Comparison of ENCODE assay signal across 18 mouse cellular contexts in genomic region chr10:126748696-126749466, GRCm38 (mm10).
DNase-seq lines count a peak whose midpoint lies in the region; ATAC-seq and TF ChIP-seq lines count a peak whose summit lies in the region.
"Had no signal": no experiment of that assay in that cellular context is flagged by ENCODE, and none has a peak within 500 bp of the region (broad histone marks: within the 10 kb centered on the region; RNA-seq: fewer than 3 reads in every experiment).

No protein-coding gene starts in this region.

- no peaks in the 10 kb centered on the region for H3K36me3 ChIP-seq in forebrain, embryonic 12.5 days (replicated peaks)
- no peaks in the 10 kb centered on the region for H3K36me3 ChIP-seq in forebrain, embryonic 10.5 days (replicated peaks)
- H3K36me3 ChIP-seq in lung, embryonic 14.5 days (ENCODE audit: insufficient read depth) = no peaks in the 10 kb centered on the region
- H3K36me3 ChIP-seq in neural tube, embryonic 14.5 days (ENCODE audit: control insufficient read depth, insufficient read depth, low read length) = no peaks in the 10 kb centered on the region
- H3K36me3 ChIP-seq: embryonic facial prominence, embryonic 12.5 days; limb, embryonic 10.5 days; liver, embryonic 13.5 days had no signal

- H3K9me3 ChIP-seq in forebrain, embryonic 12.5 days = no peaks in the 10 kb centered on the region
- H3K9me3 ChIP-seq in forebrain, embryonic 10.5 days = peaks cover 4% of the 10 kb centered on the region; the same call in 1 of the 2 replicates
- no peaks in the 10 kb centered on the region for H3K9me3 ChIP-seq in lung, embryonic 14.5 days (ENCODE audit: low read depth, low read length)
- H3K9me3 ChIP-seq in neural tube, embryonic 14.5 days (ENCODE audit: control insufficient read depth, low read length) = no peaks in the 10 kb centered on the region
- H3K9me3 ChIP-seq: embryonic facial prominence, embryonic 12.5 days; limb, embryonic 10.5 days had no signal

- no peak for TF ChIP-seq CTCF in lung, embryonic 14.5 days (IDR thresholded peaks at IDR 0.05; ENCODE audit: low read depth)

- H3K27me3 ChIP-seq in forebrain, embryonic 12.5 days = no peaks in the 10 kb centered on the region
- H3K27me3 ChIP-seq in forebrain, embryonic 10.5 days (ENCODE audit: poor library complexity, severe bottlenecking) = no peaks in the 10 kb centered on the region
- H3K27me3 ChIP-seq in lung, embryonic 14.5 days (ENCODE audit: insufficient read depth, low read length) = no peaks in the 10 kb centered on the region
- H3K27me3 ChIP-seq in neural tube, embryonic 14.5 days (ENCODE audit: control insufficient read depth, insufficient read depth, low read length) = no peaks in the 10 kb centered on the region
- H3K27me3 ChIP-seq: CH12.LX; embryonic facial prominence, embryonic 12.5 days; liver, embryonic 13.5 days had no signal

- no peak overlapping the region for H3K9ac ChIP-seq in forebrain, embryonic 12.5 days
- no peak overlapping the region for H3K9ac ChIP-seq in lung, embryonic 14.5 days
- H3K9ac ChIP-seq in neural tube, embryonic 14.5 days (replicated peaks; ENCODE audit: low read depth, low read length) = no peak overlapping the region
- H3K9ac ChIP-seq: embryonic facial prominence, embryonic 12.5 days; liver, embryonic 13.5 days had no signal

- no peak for DNase-seq in forebrain, embryonic 10.5 days (ENCODE audit: extremely low spot score, low spot score)
- DNase-seq in lung, embryonic 14.5 days = peak; percentile 6
- no peak for DNase-seq in lung, postnatal 36 days
- peak; percentile 80 for DNase-seq in mesoderm, embryonic 11.5 days (ENCODE audit: low read depth, low spot score)
- DNase-seq in right cerebral cortex, postnatal 4 days = no peak
- DNase-seq: adrenal gland, postnatal 25 days; cerebellum, postnatal 14 days; heart, adult 2 months; kidney, postnatal 36 days; liver, embryonic 13.5 days; lung, postnatal 14 days; right cerebral cortex, postnatal 25 days had no signal

- H3K27ac ChIP-seq in forebrain, embryonic 12.5 days = no peak overlapping the region
- H3K27ac ChIP-seq in forebrain, embryonic 10.5 days = no peak overlapping the region
- H3K27ac ChIP-seq in lung, embryonic 14.5 days (ENCODE audit: low read depth) = no peak overlapping the region
- H3K27ac ChIP-seq in neural tube, embryonic 14.5 days (ENCODE audit: low read depth, low read length) = no peak overlapping the region
- H3K27ac ChIP-seq: embryonic facial prominence, embryonic 12.5 days; heart, adult 2 months; limb, embryonic 10.5 days; liver, embryonic 13.5 days had no signal

- H3K4me3 ChIP-seq in forebrain, embryonic 12.5 days (replicated peaks) = no peak overlapping the region
- no peak overlapping the region for H3K4me3 ChIP-seq in forebrain, embryonic 10.5 days
- no peak overlapping the region for H3K4me3 ChIP-seq in lung, embryonic 14.5 days (ENCODE audit: low read depth, low read length)
- no peak overlapping the region for H3K4me3 ChIP-seq in neural tube, embryonic 14.5 days (ENCODE audit: low read depth, low read length)
- H3K4me3 ChIP-seq: embryonic facial prominence, embryonic 12.5 days; heart, adult 2 months; limb, embryonic 10.5 days; liver, embryonic 13.5 days had no signal

- 63% methylated on average over 17 of the region's 17 CpGs for WGBS in forebrain, embryonic 12.5 days
- WGBS in forebrain, embryonic 10.5 days = 86% methylated on average over 17 of the region's 17 CpGs
- 45% methylated on average over 17 of the region's 17 CpGs for WGBS in lung, embryonic 14.5 days
- 15% methylated on average over 17 of the region's 17 CpGs for WGBS in neural tube, embryonic 14.5 days

- no peak overlapping the region for H3K4me2 ChIP-seq in forebrain, embryonic 12.5 days
- H3K4me2 ChIP-seq in lung, embryonic 14.5 days = no peak overlapping the region
- no peak overlapping the region; the same call in 1 of the 2 replicates for H3K4me2 ChIP-seq in neural tube, embryonic 14.5 days (ENCODE audit: low read depth, low read length)
- H3K4me2 ChIP-seq: embryonic facial prominence, embryonic 12.5 days; liver, embryonic 13.5 days had no signal

- H3K4me1 ChIP-seq in forebrain, embryonic 12.5 days = peaks cover 9% of the 10 kb centered on the region; the same call in 1 of the 2 replicates
- H3K4me1 ChIP-seq in forebrain, embryonic 10.5 days = 0 out of 2 replicates have a peak, but pooled peaks cover 7% of the 10 kb centered on the region
- no peaks in the 10 kb centered on the region for H3K4me1 ChIP-seq in lung, embryonic 14.5 days (ENCODE audit: insufficient read depth)
- peaks cover 7% of the 10 kb centered on the region; the same call in 1 of the 2 replicates for H3K4me1 ChIP-seq in neural tube, embryonic 14.5 days (ENCODE audit: control insufficient read depth, insufficient read depth, low read length)
- H3K4me1 ChIP-seq: embryonic facial prominence, embryonic 12.5 days; liver, embryonic 13.5 days had no signal

- 0 out of 2 replicates have a peak, but pooled peaks have one; percentile 4 for ATAC-seq in forebrain, embryonic 12.5 days (ENCODE audit: low FRiP score)
- peak; percentile 54; the same call in 1 of the 2 replicates for ATAC-seq in lung, embryonic 14.5 days (ENCODE audit: insufficient read depth)
- ATAC-seq in neural tube, embryonic 14.5 days (ENCODE audit: low read depth) = peak; percentile 66
- ATAC-seq in megakaryocyte-erythroid progenitor cell, adult 5-6 weeks (replicated peaks; ENCODE audit: low FRiP score, low TSS enrichment, poor library complexity, severe bottlenecking) = no peak

Comparison
In these comparisons a context has a peak if more than half of its experiments do, and no peak if none do; other contexts are left out.
1. DNase-seq: peak in lung, embryonic 14.5 days (single experiment) and mesoderm, embryonic 11.5 days (single experiment); none in forebrain, embryonic 10.5 days (single experiment), lung, postnatal 36 days (single experiment) and right cerebral cortex, postnatal 4 days (single experiment).